Mouse (Mus musculus) right cerebral cortex, postnatal 10 days (tissue): ENCODE measurements around the gene Vsnl1.

Experiments
- DNase-seq, 2 experiments: peaks; one replicate each; pipeline ENCODE4 v3.0.0; 2021; ENCODE audit warnings: low spot score in 2 of 2

Gene Vsnl1

DNA sequence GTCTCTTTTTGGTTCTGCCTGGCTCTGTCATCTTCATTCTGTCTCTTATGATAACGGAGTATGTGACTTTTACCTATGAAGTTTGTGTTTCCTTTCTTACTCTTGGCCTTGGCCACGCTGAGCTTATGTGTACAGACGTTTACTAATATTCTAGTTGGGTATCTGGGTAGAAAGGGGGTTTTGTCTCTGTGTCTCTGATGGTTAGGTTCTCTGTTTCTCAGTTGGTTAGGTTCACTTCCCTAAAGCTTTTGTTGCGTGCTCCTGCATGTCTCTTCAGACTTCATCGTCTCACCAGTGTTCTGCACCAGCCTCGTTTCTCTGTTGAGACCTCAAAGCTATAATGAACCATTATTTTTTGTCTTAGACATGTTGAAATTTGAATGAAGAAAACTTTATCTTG is 159.2 kb downstream of the Vsnl1 start:
- DNase-seq: no peak

DNA sequence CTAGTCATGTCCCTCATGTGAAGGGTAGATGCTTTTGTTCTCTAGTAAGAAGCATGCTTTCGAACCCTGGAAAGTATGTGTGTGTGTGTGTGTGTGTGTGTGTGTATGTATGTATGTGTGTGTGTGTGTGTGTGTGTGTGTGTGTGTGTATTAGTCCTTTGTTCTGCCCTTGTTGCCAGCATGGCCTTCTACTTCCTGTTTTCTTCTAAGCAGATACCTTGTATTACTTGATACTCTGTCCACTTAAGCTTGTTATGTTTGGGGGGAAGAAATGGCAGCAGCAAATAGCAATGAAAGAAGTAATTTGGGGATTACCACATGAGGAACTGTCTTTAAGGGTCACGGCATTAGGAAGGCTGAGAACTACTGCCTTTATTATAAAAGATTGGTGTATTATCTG is 159.8 kb downstream of the Vsnl1 start:
- no peak for DNase-seq
